Mouse (Mus musculus) olfactory bulb, adult 2 months (tissue): ENCODE results near the gene Tmem101.

ENCODE experiments used
- CTCF ChIP-seq: fragments of 200-500 bp; IDR thresholded peaks from 2 replicates; pipeline ENCODE4 v1.5.1; 2012; ENCODE audit warnings: low read depth, mild to moderate bottlenecking, low read length, moderate library complexity; ENCODE audit not compliant: insufficient read depth
- POLR2A ChIP-seq: fragments of 200-500 bp; IDR thresholded peaks from 2 replicates; pipeline ENCODE4 v1.6.1; 2012; ENCODE audit warnings: mild to moderate bottlenecking, low read depth, low read length, moderate library complexity; ENCODE audit not compliant: insufficient read depth

- TF ChIP-seq CTCF: no peak
- TF ChIP-seq POLR2A: no peak
Observed at GRCm38 (mm10) chr11:102147213-102147989, 8.8 kb downstream of the Tmem101 start.
